Comparison of ENCODE assay signal across 10 mouse cellular contexts in the genomic region with DNA sequence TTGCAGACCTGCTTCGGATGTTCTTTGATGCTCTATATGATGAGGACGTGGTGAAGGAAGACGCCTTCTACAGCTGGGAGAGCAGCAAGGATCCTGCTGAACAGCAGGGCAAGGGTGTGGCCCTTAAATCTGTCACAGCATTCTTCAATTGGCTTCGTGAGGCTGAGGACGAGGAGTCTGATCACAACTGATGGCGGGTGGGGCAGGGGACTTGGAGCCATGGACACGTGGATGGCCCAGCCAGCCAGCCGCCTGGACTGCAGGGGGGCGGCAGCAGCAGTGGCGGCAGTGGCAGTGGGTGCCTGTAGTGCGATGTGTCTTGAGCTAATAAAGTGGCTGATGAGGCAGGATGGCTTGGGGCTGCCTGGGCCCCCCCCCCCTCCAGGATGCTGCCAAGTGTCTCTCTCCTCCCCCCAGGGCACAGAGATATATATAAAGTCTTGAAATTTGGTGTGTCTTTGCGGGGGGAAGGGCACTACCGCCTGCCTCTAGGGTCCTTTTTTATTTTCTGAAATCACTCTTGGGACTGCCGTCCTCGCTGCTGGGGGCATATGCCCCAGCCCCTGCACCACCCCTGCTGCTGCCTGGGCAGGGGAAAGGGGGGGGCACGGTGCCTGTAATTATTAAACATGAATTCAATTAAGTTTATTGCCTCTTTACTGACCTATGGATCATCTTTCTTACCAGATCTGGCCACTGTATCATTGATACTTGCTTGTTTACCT. TPM values are rescaled to one million over a fixed set of nuclear protein-coding genes. Genes with fewer than 3 reads are reported as not detected.
DNase-seq lines count a peak whose midpoint lies in the region; ATAC-seq lines count a peak whose summit lies in the region.
"Had no signal": no experiment of that assay in that cellular context is flagged by ENCODE, and none has a peak within 500 bp of the region (broad histone marks: within the 10 kb centered on the region; RNA-seq: fewer than 3 reads in every experiment).

No protein-coding gene starts in this region.

- WGBS in heart, embryonic 12.5 days, result 46% methylated on average over 16 of the region's 16 CpGs
- 54% methylated on average over 16 of the region's 16 CpGs for WGBS in forebrain, embryonic 16.5 days
- WGBS in midbrain, embryonic 12.5 days, result 42% methylated on average over 14 of the region's 16 CpGs

- no peak for DNase-seq in heart, adult 8-10 months (ENCODE audit: low spot score)
- DNase-seq in MN1 (ENCODE audit: low spot score), result peak; percentile 36
- no peak for DNase-seq in kidney, adult 11 months
- no peak for DNase-seq in heart, postnatal 10 days

- no peak overlapping the region for H3K27ac ChIP-seq in heart, embryonic 12.5 days (ENCODE audit: poor library complexity, severe bottlenecking)
- H3K27ac ChIP-seq in forebrain, embryonic 16.5 days (ENCODE audit: low read length), result peak overlapping the region; percentile 97
- peak overlapping the region; percentile 90 for H3K27ac ChIP-seq in midbrain, embryonic 12.5 days (replicated peaks)

- peaks cover 37% of the 10 kb centered on the region for H3K4me1 ChIP-seq in heart, embryonic 12.5 days (replicated peaks)
- H3K4me1 ChIP-seq in forebrain, embryonic 16.5 days (replicated peaks; ENCODE audit: control insufficient read depth, insufficient read depth, low read length), result peaks cover 33% of the 10 kb centered on the region
- H3K4me1 ChIP-seq in midbrain, embryonic 12.5 days, result peaks cover 42% of the 10 kb centered on the region

- peaks cover 51% of the 10 kb centered on the region for H3K36me3 ChIP-seq in heart, embryonic 12.5 days
- H3K36me3 ChIP-seq in forebrain, embryonic 16.5 days (ENCODE audit: control insufficient read depth, insufficient read depth), result peaks cover 34% of the 10 kb centered on the region
- H3K36me3 ChIP-seq in midbrain, embryonic 12.5 days, result peaks cover 45% of the 10 kb centered on the region

- no peak overlapping the region for H3K9ac ChIP-seq in heart, embryonic 12.5 days
- peak overlapping the region; percentile 92; the same call in 1 of the 2 replicates for H3K9ac ChIP-seq in forebrain, embryonic 16.5 days (replicated peaks; ENCODE audit: low read depth, low read length)
- 0 out of 2 replicates have a peak overlapping the region, but pooled peaks have one; percentile 34 for H3K9ac ChIP-seq in midbrain, embryonic 12.5 days (replicated peaks)

- 0 out of 2 replicates have a peak overlapping the region, but pooled peaks have one; percentile 6 for H3K4me3 ChIP-seq in heart, embryonic 12.5 days
- H3K4me3 ChIP-seq in forebrain, embryonic 16.5 days (replicated peaks; ENCODE audit: low read length), result peak overlapping the region; percentile 79; the same call in 1 of the 2 replicates
- H3K4me3 ChIP-seq in midbrain, embryonic 12.5 days, result peak overlapping the region; percentile 66; the same call in 1 of the 2 replicates
- H3K4me3 ChIP-seq: myocyte had no signal

- peak overlapping the region; percentile 86 for H3K4me2 ChIP-seq in heart, embryonic 12.5 days
- peak overlapping the region; percentile 82 for H3K4me2 ChIP-seq in forebrain, embryonic 16.5 days (ENCODE audit: low read length)
- peak overlapping the region; percentile 78 for H3K4me2 ChIP-seq in midbrain, embryonic 12.5 days (replicated peaks)

- ATAC-seq in heart, embryonic 12.5 days (ENCODE audit: insufficient number of reproducible peaks, low FRiP score), result no peak
- no peak for ATAC-seq in forebrain, embryonic 16.5 days
- ATAC-seq in midbrain, embryonic 12.5 days (ENCODE audit: low FRiP score, low read depth), result no peak
- ATAC-seq in megakaryocyte-erythroid progenitor cell, adult 5-6 weeks (replicated peaks; ENCODE audit: low FRiP score, low TSS enrichment, poor library complexity, severe bottlenecking), result no peak
- ATAC-seq: Patski had no signal

- intact Hi-C loops in heart, postnatal 10 days (cut with DNase I), result loop anchor here (2.0 kb wide), 1 partner anchor 14 kb away; no protein-coding TSS in a partner anchor

- no peaks in the 10 kb centered on the region for H3K9me3 ChIP-seq in heart, embryonic 12.5 days (replicated peaks)
- H3K9me3 ChIP-seq in forebrain, embryonic 16.5 days (ENCODE audit: control insufficient read depth, low read length), result no peaks in the 10 kb centered on the region
- no peaks in the 10 kb centered on the region for H3K9me3 ChIP-seq in midbrain, embryonic 12.5 days

- 0 out of 2 replicates have a peak, but pooled peaks cover 5% of the 10 kb centered on the region for H3K27me3 ChIP-seq in heart, embryonic 12.5 days (replicated peaks)
- no peaks in the 10 kb centered on the region for H3K27me3 ChIP-seq in forebrain, embryonic 16.5 days (replicated peaks; ENCODE audit: control insufficient read depth, insufficient read depth, low read length)
- peaks cover 9% of the 10 kb centered on the region; the same call in 1 of the 2 replicates for H3K27me3 ChIP-seq in midbrain, embryonic 12.5 days
- H3K27me3 ChIP-seq: Patski had no signal

RNA-seq across cellular contexts. Expression of a gene that starts 0.6 kb away (rescaled TPM):
- polyA plus RNA-seq in heart, embryonic 12.5 days (2016; fragmentation: Nextera tagmentation; extraction: Ambion mirVana), result 4.0 and 5.2 TPM in 2 replicates
- total RNA-seq in heart, adult 8-10 months (2022), result 10 to 100 TPM; 26.2 to 47.4 (median 33.0) TPM
- polyA plus RNA-seq in forebrain, embryonic 16.5 days (2015; fragmentation: Nextera tagmentation; extraction: Ambion mirVana), result 57.4 and 65.3 TPM in 2 replicates
- polyA plus RNA-seq in midbrain, embryonic 12.5 days (2016; fragmentation: Nextera tagmentation; extraction: Ambion mirVana), result 17.9 and 18.0 TPM in 2 replicates
- not detected in 2 replicates for total RNA-seq in megakaryocyte-erythroid progenitor cell, adult 5-6 weeks (2014; fragmentation: Nextera tagmentation)
- total RNA-seq in megakaryocyte-erythroid progenitor cell, adult 5-6 weeks (2017), result 0.85 TPM in 1 of 2 replicates, not detected in the other
- 10 to 100 TPM; 16.0 to 18.9 TPM for total RNA-seq in heart, postnatal 10 days (2021)

RNA-seq across cellular contexts. Expression of a gene that starts 24.3 kb away (rescaled TPM):
- polyA plus RNA-seq in heart, embryonic 12.5 days (2016; fragmentation: Nextera tagmentation; extraction: Ambion mirVana), result 169 and 179 TPM in 2 replicates
- total RNA-seq in heart, adult 8-10 months (2022), result 100 to 1,000 TPM; 388 to 519 (median 472) TPM
- 131 and 142 TPM in 2 replicates for polyA plus RNA-seq in forebrain, embryonic 16.5 days (2015; fragmentation: Nextera tagmentation; extraction: Ambion mirVana)
- 191 and 210 TPM in 2 replicates for polyA plus RNA-seq in midbrain, embryonic 12.5 days (2016; fragmentation: Nextera tagmentation; extraction: Ambion mirVana)
- 287 and 336 TPM in 2 replicates for total RNA-seq in megakaryocyte-erythroid progenitor cell, adult 5-6 weeks (2014; fragmentation: Nextera tagmentation)
- 332 and 405 TPM in 2 replicates for total RNA-seq in megakaryocyte-erythroid progenitor cell, adult 5-6 weeks (2017)
- 100 to 1,000 TPM; 353 to 356 TPM for total RNA-seq in heart, postnatal 10 days (2021)

RNA-seq across cellular contexts. Expression of a gene that starts 25.1 kb away (rescaled TPM):
- 45.0 and 50.5 TPM in 2 replicates for polyA plus RNA-seq in heart, embryonic 12.5 days (2016; fragmentation: Nextera tagmentation; extraction: Ambion mirVana)
- total RNA-seq in heart, adult 8-10 months (2022), result 10 to 100 TPM in 1 of 4 experiments, 1 to 10 TPM in 3; 7.8 to 11.2 (median 9.1) TPM
- 84.5 and 94.4 TPM in 2 replicates for polyA plus RNA-seq in forebrain, embryonic 16.5 days (2015; fragmentation: Nextera tagmentation; extraction: Ambion mirVana)
- 84.5 and 87.6 TPM in 2 replicates for polyA plus RNA-seq in midbrain, embryonic 12.5 days (2016; fragmentation: Nextera tagmentation; extraction: Ambion mirVana)
- total RNA-seq in megakaryocyte-erythroid progenitor cell, adult 5-6 weeks (2014; fragmentation: Nextera tagmentation), result 81.4 and 97.1 TPM in 2 replicates
- total RNA-seq in megakaryocyte-erythroid progenitor cell, adult 5-6 weeks (2017), result 103 and 142 TPM in 2 replicates
- 10 to 100 TPM; 12.5 to 13.2 TPM for total RNA-seq in heart, postnatal 10 days (2021)

RNA-seq across cellular contexts. Expression of a gene that starts 25.1 kb away (rescaled TPM):
- 6.2 and 7.0 TPM in 2 replicates for polyA plus RNA-seq in heart, embryonic 12.5 days (2016; fragmentation: Nextera tagmentation; extraction: Ambion mirVana)
- total RNA-seq in heart, adult 8-10 months (2022), result 1 to 10 TPM; 1.5 to 3.3 (median 2.1) TPM
- 15.9 and 20.8 TPM in 2 replicates for polyA plus RNA-seq in forebrain, embryonic 16.5 days (2015; fragmentation: Nextera tagmentation; extraction: Ambion mirVana)
- polyA plus RNA-seq in midbrain, embryonic 12.5 days (2016; fragmentation: Nextera tagmentation; extraction: Ambion mirVana), result 30.7 and 32.8 TPM in 2 replicates
- total RNA-seq in megakaryocyte-erythroid progenitor cell, adult 5-6 weeks (2014; fragmentation: Nextera tagmentation), result 16.7 and 29.1 TPM in 2 replicates
- 4.9 and 8.0 TPM in 2 replicates for total RNA-seq in megakaryocyte-erythroid progenitor cell, adult 5-6 weeks (2017)
- total RNA-seq in heart, postnatal 10 days (2021), result 1 to 10 TPM; 3.3 to 3.5 TPM

RNA-seq across cellular contexts. Expression of a gene that starts 40.5 kb away (rescaled TPM):
- polyA plus RNA-seq in heart, embryonic 12.5 days (2016; fragmentation: Nextera tagmentation; extraction: Ambion mirVana), result 0.54 and 0.94 TPM in 2 replicates
- 1 to 10 TPM; 1.4 to 3.3 (median 2.9) TPM for total RNA-seq in heart, adult 8-10 months (2022)
- 4.2 and 4.4 TPM in 2 replicates for polyA plus RNA-seq in forebrain, embryonic 16.5 days (2015; fragmentation: Nextera tagmentation; extraction: Ambion mirVana)
- polyA plus RNA-seq in midbrain, embryonic 12.5 days (2016; fragmentation: Nextera tagmentation; extraction: Ambion mirVana), result 4.8 and 5.3 TPM in 2 replicates
- total RNA-seq in megakaryocyte-erythroid progenitor cell, adult 5-6 weeks (2014; fragmentation: Nextera tagmentation), result not detected in 2 replicates
- total RNA-seq in megakaryocyte-erythroid progenitor cell, adult 5-6 weeks (2017), result not detected in 2 replicates
- 1 to 10 TPM; 1.4 to 3.4 TPM for total RNA-seq in heart, postnatal 10 days (2021)

Comparison
In these comparisons a context has a peak if more than half of its experiments do, and no peak if none do; other contexts are left out.
1. H3K4me3 ChIP-seq: peak in every context shown above with its lines; median percentile 79 in forebrain, embryonic 16.5 days; 66 in midbrain, embryonic 12.5 days; 6 in heart, embryonic 12.5 days.
2. RNA of a gene that starts 0.6 kb away (total RNA-seq): 26.2 to 47.4 TPM in heart, adult 8-10 months and 16.0 to 18.9 TPM in heart, postnatal 10 days; 0.85 TPM in megakaryocyte-erythroid progenitor cell, adult 5-6 weeks; every median in the first group is over 4 times any median in the second.
3. RNA of a gene that starts 25.1 kb away (total RNA-seq): 81.4 to 142 TPM in megakaryocyte-erythroid progenitor cell, adult 5-6 weeks; 12.5 to 13.2 TPM in heart, postnatal 10 days and 7.8 to 11.2 TPM in heart, adult 8-10 months; every median in the first group is over 4 times any median in the second.
4. Peak in every context shown above with its lines, with median percentiles within 50 percentile points of each other: H3K4me2 ChIP-seq.